Mouse (Mus musculus): ENCODE data around the gene Osgep. TPM values are rescaled to one million over a fixed set of nuclear protein-coding genes. Genes with fewer than 3 reads are reported as not detected.
"Not testable (repeated sequence)": the region's sequence is repeated elsewhere in the genome, so short reads cannot be mapped to it uniquely, and the experiment has no call there.

The Osgep gene
- polyA plus RNA-seq, 1 experiment from 2014 or later = 66.3 TPM

- Histone ChIP-seq H3K4me1 (replicated peaks) (peaks cover 35% of the 10 kb centered on the region), H3K9ac (peak within 1 kb of the TSS; percentile 65), H3K27ac (peak within 1 kb of the TSS; percentile 83), H3K36me3 (peaks cover 17% of the 10 kb centered on the region), H3K4me2 (peak within 1 kb of the TSS; percentile 67), H3K4me3 (replicated peaks) (peak within 1 kb of the TSS; percentile 54)
- H3K27me3 ChIP-seq; H3K9me3 ChIP-seq (replicated peaks); DNase-seq: not testable (repeated sequence)
- ATAC-seq (ENCODE audit: low read depth) = peak; percentile 83
- WGBS (ENCODE audit: insufficient replicate concordance) = 15% methylated on average over 19 of the region's 19 CpGs
Observed at GRCm38 (mm10) chr14:50955942-50956508, 31.3 kb upstream of the Osgep start, which contains the start of gene Pnp2. Gene Pnp2, plus strand, starts transcription at chr14:50955992.

- ATAC-seq (ENCODE audit: low read depth) (no peak), DNase-seq (no peak)
- peaks cover 35% of the 10 kb centered on the region for H3K4me1 ChIP-seq (replicated peaks)
- H3K4me3 ChIP-seq (replicated peaks) = peak overlapping the region; percentile 54; the same call in 1 of the 2 replicates
- peak overlapping the region; percentile 67 for H3K4me2 ChIP-seq
- H3K36me3 ChIP-seq = peaks cover 22% of the 10 kb centered on the region
- H3K27ac ChIP-seq = peak overlapping the region; percentile 83; the same call in 1 of the 2 replicates
- WGBS (ENCODE audit: insufficient replicate concordance) = 70% methylated on average over 10 of the region's 10 CpGs
- no peaks in the 10 kb centered on the region for H3K9me3 ChIP-seq (replicated peaks)
- H3K27me3 ChIP-seq = no peaks in the 10 kb centered on the region
- H3K9ac ChIP-seq = no peak overlapping the region
Observed at GRCm38 (mm10) chr14:50955487-50955886, 30.8 kb upstream of the Osgep start.

GRCm38 (mm10) chr14:50945526-50945925 lies 20.8 kb upstream of the Osgep start:
- peak overlapping the region; percentile 78 for H3K4me3 ChIP-seq (replicated peaks)
- H3K36me3 ChIP-seq = peaks cover 23% of the 10 kb centered on the region
- not testable (repeated sequence) for DNase-seq; H3K27me3 ChIP-seq; ATAC-seq (ENCODE audit: low read depth); H3K9me3 ChIP-seq (replicated peaks)
- peak overlapping the region; percentile 91 for H3K27ac ChIP-seq
- WGBS (ENCODE audit: insufficient replicate concordance) = 4% methylated on average over 3 of the region's 3 CpGs
- H3K9ac ChIP-seq = peak overlapping the region; percentile 85
- H3K4me2 ChIP-seq = peak overlapping the region; percentile 84
- peaks cover 25% of the 10 kb centered on the region for H3K4me1 ChIP-seq (replicated peaks)

- not testable (repeated sequence) for DNase-seq; ATAC-seq (ENCODE audit: low read depth); H3K9me3 ChIP-seq (replicated peaks); H3K27me3 ChIP-seq
- Histone ChIP-seq H3K36me3 (peaks cover 21% of the 10 kb centered on the region), H3K4me2 (peak overlapping the region; percentile 84), H3K27ac (peak overlapping the region; percentile 91), H3K4me1 (replicated peaks) (peaks cover 25% of the 10 kb centered on the region), H3K4me3 (replicated peaks) (peak overlapping the region; percentile 78), H3K9ac (peak overlapping the region; percentile 85)
- WGBS (ENCODE audit: insufficient replicate concordance) = 6% methylated on average over 6 of the region's 6 CpGs
Observed at GRCm38 (mm10) chr14:50945081-50945480, 20.4 kb upstream of the Osgep start.

GRCm38 (mm10) chr14:50944668-50945033 lies 20.0 kb upstream of the Osgep start:
- peak overlapping the region; percentile 78 for H3K4me3 ChIP-seq (replicated peaks)
- peaks cover 25% of the 10 kb centered on the region for H3K4me1 ChIP-seq (replicated peaks)
- peaks cover 20% of the 10 kb centered on the region for H3K36me3 ChIP-seq
- not testable (repeated sequence) for H3K9me3 ChIP-seq (replicated peaks); H3K27me3 ChIP-seq; DNase-seq
- WGBS (ENCODE audit: insufficient replicate concordance) = under 1% methylated on average over 15 of the region's 15 CpGs
- peak overlapping the region; percentile 84 for H3K4me2 ChIP-seq
- H3K27ac ChIP-seq = peak overlapping the region; percentile 91
- H3K9ac ChIP-seq = peak overlapping the region; percentile 85
- peak; percentile 89 for ATAC-seq (ENCODE audit: low read depth)

GRCm38 (mm10) chr14:50943932-50944667 lies 19.4 kb upstream of the Osgep start, which contains the start of gene Gm49342:
Gene Gm49342, plus strand, starts transcription at chr14:50944517.
- Histone ChIP-seq H3K9ac (peak within 1 kb of the TSS; percentile 85), H3K36me3 (peaks cover 14% of the 10 kb centered on the region)

GRCm38 (mm10) chr14:50938940-50939339 lies 14.2 kb upstream of the Osgep start:
- DNase-seq = no peak
- H3K9ac ChIP-seq = no peak overlapping the region
- no peak overlapping the region for H3K27ac ChIP-seq
- H3K27me3 ChIP-seq = no peaks in the 10 kb centered on the region
- no peaks in the 10 kb centered on the region for H3K9me3 ChIP-seq (replicated peaks)
- 7% methylated on average over 2 of the region's 2 CpGs for WGBS (ENCODE audit: insufficient replicate concordance)
- H3K4me2 ChIP-seq = no peak overlapping the region
- ATAC-seq (ENCODE audit: low read depth) = no peak
- H3K4me3 ChIP-seq (replicated peaks) = no peak overlapping the region
- H3K36me3 ChIP-seq = no peaks in the 10 kb centered on the region
- H3K4me1 ChIP-seq (replicated peaks) = peaks cover 4% of the 10 kb centered on the region

More at GRCm38 (mm10) chr14:50943932-50944667, 19.4 kb upstream of the Osgep start, which contains the start of gene Gm49342:
- DNase-seq (peak; percentile 91), ATAC-seq (ENCODE audit: low read depth) (peak; percentile 97)
- peak within 1 kb of the TSS; percentile 78 for H3K4me3 ChIP-seq (replicated peaks)
- H3K4me1 ChIP-seq (replicated peaks) = peaks cover 25% of the 10 kb centered on the region
- H3K27me3 ChIP-seq = no peaks in the 10 kb centered on the region
- peak within 1 kb of the TSS; percentile 84 for H3K4me2 ChIP-seq
- whole genome bisulfite sequencing (ENCODE audit: insufficient replicate concordance) = 7% methylated on average over 31 of the region's 31 CpGs
- no peaks in the 10 kb centered on the region for H3K9me3 ChIP-seq (replicated peaks)
- H3K27ac ChIP-seq = peak within 1 kb of the TSS; percentile 91

- no peaks in the 10 kb centered on the region for H3K36me3 ChIP-seq
- H3K27me3 ChIP-seq = no peaks in the 10 kb centered on the region
- DNase-seq (no peak), ATAC-seq (ENCODE audit: low read depth) (no peak)
- no peak overlapping the region for H3K9ac ChIP-seq
- 76% methylated on average over 3 of the region's 3 CpGs for WGBS (ENCODE audit: insufficient replicate concordance)
- H3K9me3 ChIP-seq (replicated peaks) = no peaks in the 10 kb centered on the region
- no peak overlapping the region for H3K27ac ChIP-seq
- no peak overlapping the region for H3K4me3 ChIP-seq (replicated peaks)
- H3K4me1 ChIP-seq (replicated peaks) = no peaks in the 10 kb centered on the region; the same call in 1 of the 2 replicates
- no peak overlapping the region for H3K4me2 ChIP-seq
Observed at GRCm38 (mm10) chr14:50938119-50938908, 13.6 kb upstream of the Osgep start.

- no peak for ATAC-seq (ENCODE audit: low read depth)
- H3K27ac ChIP-seq = no peak overlapping the region
- no peaks in the 10 kb centered on the region for H3K9me3 ChIP-seq (replicated peaks)
- 49% methylated on average over 1 of the region's 1 CpGs for WGBS (ENCODE audit: insufficient replicate concordance)
- no peak overlapping the region for H3K4me3 ChIP-seq (replicated peaks)
- H3K9ac ChIP-seq = no peak overlapping the region
- H3K36me3 ChIP-seq = no peaks in the 10 kb centered on the region
- H3K4me2 ChIP-seq = no peak overlapping the region
- H3K4me1 ChIP-seq (replicated peaks) = peaks cover 8% of the 10 kb centered on the region
- no peaks in the 10 kb centered on the region for H3K27me3 ChIP-seq
- no peak for DNase-seq
Observed at GRCm38 (mm10) chr14:50936649-50937048, 12.0 kb upstream of the Osgep start.

GRCm38 (mm10) chr14:50931493-50932020 lies 6.9 kb upstream of the Osgep start:
- peak overlapping the region; percentile 73 for H3K9ac ChIP-seq
- DNase-seq (no peak), ATAC-seq (ENCODE audit: low read depth) (no peak)
- peak overlapping the region; percentile 93 for H3K4me2 ChIP-seq
- H3K36me3 ChIP-seq = peaks cover 32% of the 10 kb centered on the region
- peak overlapping the region; percentile 90 for H3K27ac ChIP-seq
- peaks cover 42% of the 10 kb centered on the region for H3K4me1 ChIP-seq (replicated peaks)
- peak overlapping the region; percentile 94 for H3K4me3 ChIP-seq (replicated peaks)
- no peaks in the 10 kb centered on the region for H3K27me3 ChIP-seq
- 14% methylated on average over 12 of the region's 12 CpGs for WGBS (ENCODE audit: insufficient replicate concordance)
- no peaks in the 10 kb centered on the region for H3K9me3 ChIP-seq (replicated peaks)

Data from liver, embryonic 13.5 days (tissue).